In genomic region chr1:18911578-18911977, GRCm38 (mm10) we compare ENCODE assay signal across 21 mouse cellular contexts.
DNase-seq lines count a peak whose midpoint lies in the region; ATAC-seq lines count a peak whose summit lies in the region.
"Had no signal": no experiment of that assay in that cellular context is flagged by ENCODE, and none has a peak within 500 bp of the region (broad histone marks: within the 10 kb centered on the region; RNA-seq: fewer than 3 reads in every experiment).

No protein-coding gene starts in this region.

- H3K4me1 ChIP-seq in forebrain, embryonic 12.5 days = no peaks in the 10 kb centered on the region
- no peaks in the 10 kb centered on the region for H3K4me1 ChIP-seq in forebrain, embryonic 15.5 days
- no peaks in the 10 kb centered on the region for H3K4me1 ChIP-seq in neural tube, embryonic 12.5 days
- H3K4me1 ChIP-seq in neural tube, embryonic 15.5 days = no peaks in the 10 kb centered on the region
- no peaks in the 10 kb centered on the region for H3K4me1 ChIP-seq in hindbrain, embryonic 14.5 days (replicated peaks; ENCODE audit: control insufficient read depth, insufficient read depth, low read length)
- H3K4me1 ChIP-seq: embryonic facial prominence, embryonic 12.5 days; heart, embryonic 15.5 days; intestine, embryonic 15.5 days; lung, embryonic 15.5 days had no signal

- WGBS in forebrain, embryonic 12.5 days = 65% methylated on average over 4 of the region's 4 CpGs
- WGBS in forebrain, embryonic 15.5 days = 60% methylated on average over 4 of the region's 4 CpGs
- WGBS in neural tube, embryonic 12.5 days = 57% methylated on average over 4 of the region's 4 CpGs
- WGBS in neural tube, embryonic 15.5 days = 49% methylated on average over 4 of the region's 4 CpGs
- 50% methylated on average over 4 of the region's 4 CpGs for WGBS in hindbrain, embryonic 14.5 days

- DNase-seq in hindbrain, embryonic 14.5 days (ENCODE audit: low spot score) = no peak
- no peak for DNase-seq in layer of hippocampus, adult 18-20 months (ENCODE audit: low spot score in 2 of 2)
- DNase-seq in adrenal gland, adult 18-20 months (ENCODE audit: low spot score in 2 of 2) = no peak
- DNase-seq: adrenal gland, postnatal 25 days; cerebellum, adult 2 months; cerebellum, postnatal 36 days; gastrocnemius, postnatal 14 days; heart, adult 2 months; heart, postnatal 4 days; thymus, postnatal 25 days had no signal

- peak; percentile 77; the same call in 1 of the 2 replicates for ATAC-seq in forebrain, embryonic 12.5 days (ENCODE audit: low FRiP score)
- ATAC-seq in forebrain, embryonic 15.5 days (replicated peaks) = no peak
- ATAC-seq in neural tube, embryonic 12.5 days (ENCODE audit: low FRiP score, low read depth) = 0 out of 2 replicates have a peak, but pooled peaks have one; percentile 41
- ATAC-seq in neural tube, embryonic 15.5 days (ENCODE audit: low FRiP score) = no peak
- peak; percentile 62 for ATAC-seq in hindbrain, embryonic 14.5 days (ENCODE audit: low FRiP score)
- ATAC-seq: intestine, embryonic 15.5 days had no signal

- no peaks in the 10 kb centered on the region for H3K9me3 ChIP-seq in forebrain, embryonic 12.5 days
- H3K9me3 ChIP-seq in forebrain, embryonic 15.5 days = no peaks in the 10 kb centered on the region
- no peaks in the 10 kb centered on the region for H3K9me3 ChIP-seq in neural tube, embryonic 12.5 days
- no peaks in the 10 kb centered on the region for H3K9me3 ChIP-seq in neural tube, embryonic 15.5 days (replicated peaks)
- H3K9me3 ChIP-seq in hindbrain, embryonic 14.5 days (ENCODE audit: control insufficient read depth, low read length) = no peaks in the 10 kb centered on the region
- H3K9me3 ChIP-seq: embryonic facial prominence, embryonic 12.5 days; heart, embryonic 15.5 days; intestine, embryonic 15.5 days; lung, embryonic 15.5 days had no signal

- H3K4me2 ChIP-seq in forebrain, embryonic 12.5 days = no peak overlapping the region
- H3K4me2 ChIP-seq in forebrain, embryonic 15.5 days (replicated peaks) = no peak overlapping the region
- no peak overlapping the region for H3K4me2 ChIP-seq in neural tube, embryonic 12.5 days (replicated peaks)
- H3K4me2 ChIP-seq in neural tube, embryonic 15.5 days = no peak overlapping the region
- H3K4me2 ChIP-seq in hindbrain, embryonic 14.5 days (replicated peaks) = no peak overlapping the region
- H3K4me2 ChIP-seq: embryonic facial prominence, embryonic 12.5 days; heart, embryonic 15.5 days; intestine, embryonic 15.5 days; lung, embryonic 15.5 days had no signal

- no peak overlapping the region for H3K9ac ChIP-seq in forebrain, embryonic 12.5 days
- no peak overlapping the region for H3K9ac ChIP-seq in forebrain, embryonic 15.5 days (replicated peaks)
- H3K9ac ChIP-seq in neural tube, embryonic 12.5 days = no peak overlapping the region
- H3K9ac ChIP-seq in neural tube, embryonic 15.5 days (replicated peaks) = no peak overlapping the region
- H3K9ac ChIP-seq in hindbrain, embryonic 14.5 days = no peak overlapping the region
- H3K9ac ChIP-seq: embryonic facial prominence, embryonic 12.5 days; heart, embryonic 15.5 days; intestine, embryonic 15.5 days; liver, embryonic 14.5 days; lung, embryonic 15.5 days had no signal

- no peak overlapping the region for H3K4me3 ChIP-seq in forebrain, embryonic 12.5 days (replicated peaks)
- H3K4me3 ChIP-seq in forebrain, embryonic 15.5 days = no peak overlapping the region
- H3K4me3 ChIP-seq in neural tube, embryonic 12.5 days = no peak overlapping the region
- no peak overlapping the region for H3K4me3 ChIP-seq in neural tube, embryonic 15.5 days (replicated peaks)
- no peak overlapping the region for H3K4me3 ChIP-seq in hindbrain, embryonic 14.5 days (replicated peaks; ENCODE audit: low read length)
- H3K4me3 ChIP-seq: embryonic facial prominence, embryonic 12.5 days; heart, adult 2 months; heart, embryonic 15.5 days; intestine, embryonic 15.5 days; lung, embryonic 15.5 days had no signal

- H3K27ac ChIP-seq in forebrain, embryonic 12.5 days = no peak overlapping the region
- no peak overlapping the region for H3K27ac ChIP-seq in forebrain, embryonic 15.5 days (replicated peaks)
- no peak overlapping the region for H3K27ac ChIP-seq in neural tube, embryonic 12.5 days
- H3K27ac ChIP-seq in neural tube, embryonic 15.5 days (replicated peaks) = no peak overlapping the region
- H3K27ac ChIP-seq in hindbrain, embryonic 14.5 days = no peak overlapping the region
- H3K27ac ChIP-seq: embryonic facial prominence, embryonic 12.5 days; heart, adult 2 months; heart, embryonic 15.5 days; intestine, embryonic 15.5 days; liver, embryonic 14.5 days; lung, embryonic 15.5 days; macrophage had no signal

- no peaks in the 10 kb centered on the region for H3K36me3 ChIP-seq in forebrain, embryonic 12.5 days (replicated peaks)
- no peaks in the 10 kb centered on the region for H3K36me3 ChIP-seq in forebrain, embryonic 15.5 days
- no peaks in the 10 kb centered on the region for H3K36me3 ChIP-seq in neural tube, embryonic 12.5 days
- H3K36me3 ChIP-seq in neural tube, embryonic 15.5 days = no peaks in the 10 kb centered on the region
- H3K36me3 ChIP-seq in hindbrain, embryonic 14.5 days (replicated peaks; ENCODE audit: control insufficient read depth, insufficient read depth) = no peaks in the 10 kb centered on the region
- H3K36me3 ChIP-seq: embryonic facial prominence, embryonic 12.5 days; heart, embryonic 15.5 days; intestine, embryonic 15.5 days; lung, embryonic 15.5 days had no signal

- no peaks in the 10 kb centered on the region for H3K27me3 ChIP-seq in forebrain, embryonic 12.5 days
- H3K27me3 ChIP-seq in forebrain, embryonic 15.5 days = no peaks in the 10 kb centered on the region
- no peaks in the 10 kb centered on the region for H3K27me3 ChIP-seq in neural tube, embryonic 12.5 days (replicated peaks)
- H3K27me3 ChIP-seq in neural tube, embryonic 15.5 days (replicated peaks) = no peaks in the 10 kb centered on the region
- H3K27me3 ChIP-seq in hindbrain, embryonic 14.5 days (ENCODE audit: control insufficient read depth, insufficient read depth, low read length) = no peaks in the 10 kb centered on the region
- H3K27me3 ChIP-seq: CH12.LX; embryonic facial prominence, embryonic 12.5 days; heart, embryonic 15.5 days; intestine, embryonic 15.5 days; lung, embryonic 15.5 days had no signal

Comparison
In these comparisons a context has a peak if more than half of its experiments do, and no peak if none do; other contexts are left out.
1. ATAC-seq: peak in forebrain, embryonic 12.5 days (single experiment), neural tube, embryonic 12.5 days (single experiment) and hindbrain, embryonic 14.5 days (single experiment); none in forebrain, embryonic 15.5 days (single experiment) and neural tube, embryonic 15.5 days (single experiment).